Mouse (Mus musculus) kidney, embryonic 15.5 days (tissue): ENCODE measurements around the gene Osbpl11. TPM values are rescaled to one million over a fixed set of nuclear protein-coding genes. Genes with fewer than 3 reads are reported as not detected.
"Not testable (repeated sequence)": the region's sequence is repeated elsewhere in the genome, so short reads cannot be mapped to it uniquely, and the experiment has no call there.

Source experiments
- ATAC-seq: fragments of 200-750 bp; cut with Nextera tagmentation; replicated peaks from 2 replicates; pipeline ENCODE4 v1.8.0; 2017; ENCODE audit warnings: moderate TSS enrichment; ENCODE audit not compliant: low FRiP score
- H3K27ac ChIP-seq: fragments of 300-500 bp; sonication (generic); 2 replicates; pipeline ENCODE4 v1.5.1; 2015; ENCODE audit warnings: mild to moderate bottlenecking, inconsistent platforms
- H3K27me3 ChIP-seq: fragments of 300-500 bp; sonication (generic); 2 replicates; pipeline ENCODE4 v1.6.1; 2015; ENCODE audit warnings: inconsistent platforms
- H3K36me3 ChIP-seq: fragments of 300-500 bp; sonication (generic); 2 replicates; pipeline ENCODE4 v1.6.1; 2015; ENCODE audit warnings: inconsistent platforms
- H3K4me1 ChIP-seq: fragments of 300-500 bp; sonication (generic); 2 replicates; pipeline ENCODE4 v1.6.1; 2015; ENCODE audit warnings: inconsistent platforms
- H3K4me2 ChIP-seq: fragments of 300-500 bp; sonication (generic); 2 replicates; pipeline ENCODE4 v1.6.1; 2015; ENCODE audit warnings: moderate library complexity, mild to moderate bottlenecking, inconsistent platforms
- H3K4me3 ChIP-seq: fragments of 300-500 bp; sonication (generic); replicated peaks from 2 replicates; pipeline ENCODE4 v1.5.1; 2015; ENCODE audit warnings: mild to moderate bottlenecking, inconsistent platforms
- H3K9ac ChIP-seq: fragments of 300-500 bp; sonication (generic); 2 replicates; pipeline ENCODE4 v1.6.1; 2015; ENCODE audit warnings: mild to moderate bottlenecking, inconsistent platforms
- H3K9me3 ChIP-seq: fragments of 300-500 bp; sonication (generic); replicated peaks from 2 replicates; pipeline ENCODE4 v1.6.1; 2016; ENCODE audit warnings: inconsistent platforms
- WGBS: fragments of 180-500 bp; shearing (Covaris S2); methylation state at CpG from one replicate; pipeline ENCODE4 v1.1.7; 2015; ENCODE audit warnings: mixed read lengths; 5-methylcytosine and 5-hydroxymethylcytosine counted together
- polyA plus RNA-seq: library from polyadenylated mRNA; unstranded; fragments of >200 nt; fragmentation: Nextera tagmentation; extraction: Ambion mirVana; gene quantifications from 2 replicates; pipeline ENCODE4 v1.2.1, GENCODE M21; 2015

Gene Osbpl11
- polyA plus RNA-seq, 1 experiment from 2014 or later: 18.9 TPM

GRCm38 (mm10) chr16:33179222-33179621 lies 5.6 kb upstream of the Osbpl11 start:
- not testable (repeated sequence) for H3K4me3 ChIP-seq, H3K36me3 ChIP-seq, H3K4me1 ChIP-seq, ATAC-seq, H3K27ac ChIP-seq, H3K27me3 ChIP-seq, H3K9me3 ChIP-seq, H3K9ac ChIP-seq, H3K4me2 ChIP-seq
- 94% methylated on average over 9 of the region's 10 CpGs for WGBS

DNA sequence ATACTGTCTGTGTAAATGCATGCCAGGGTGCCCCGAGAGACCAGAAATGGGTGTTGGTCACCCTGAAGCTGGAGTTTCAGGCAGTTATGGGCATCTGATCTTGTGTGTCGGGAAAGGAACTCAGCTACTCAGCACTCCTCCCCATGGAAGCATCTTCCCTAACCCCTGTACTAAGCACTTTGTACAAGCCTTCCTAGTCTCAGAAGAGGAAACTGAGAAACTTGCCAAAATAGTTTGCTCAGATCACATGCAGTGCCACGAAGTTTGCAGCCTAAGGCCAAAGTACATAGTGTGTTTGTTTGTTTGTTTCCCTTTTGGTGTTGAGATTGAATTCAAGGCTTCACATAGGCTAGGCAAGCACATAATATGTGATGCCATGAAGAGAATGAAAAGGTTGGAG lies 5.0 kb upstream of the Osbpl11 start:
- Histone ChIP-seq H3K27ac (no peak overlapping the region), H3K9ac (no peak overlapping the region), H3K9me3 (no peaks in the 10 kb centered on the region), H3K4me1 (no peaks in the 10 kb centered on the region), H3K36me3 (no peaks in the 10 kb centered on the region), H3K27me3 (no peaks in the 10 kb centered on the region), H3K4me2 (no peak overlapping the region), H3K4me3 (no peak overlapping the region)
- ATAC-seq: no peak
- WGBS: 84% methylated on average over 3 of the region's 3 CpGs

- Histone ChIP-seq H3K36me3 (no peaks in the 10 kb centered on the region), H3K27me3 (no peaks in the 10 kb centered on the region), H3K4me1 (peaks cover 2% of the 10 kb centered on the region), H3K9ac (no peak overlapping the region), H3K27ac (no peak overlapping the region), H3K9me3 (no peaks in the 10 kb centered on the region), H3K4me2 (no peak overlapping the region), H3K4me3 (no peak overlapping the region)
- WGBS: 86% methylated on average over 3 of the region's 3 CpGs
- no peak for ATAC-seq
Observed at GRCm38 (mm10) chr16:33180793-33181192, 4.1 kb upstream of the Osbpl11 start.

GRCm38 (mm10) chr16:33185261-33186046 lies 583 bp downstream of the Osbpl11 start:
- peak; percentile 79 for ATAC-seq
- H3K27ac ChIP-seq: peak overlapping the region; percentile 95
- under 1% methylated on average over 47 of the region's 59 CpGs for WGBS
- peak overlapping the region; percentile 91 for H3K9ac ChIP-seq
- no peaks in the 10 kb centered on the region for H3K9me3 ChIP-seq
- no peaks in the 10 kb centered on the region for H3K36me3 ChIP-seq
- peak overlapping the region; percentile 92 for H3K4me3 ChIP-seq
- peaks cover 19% of the 10 kb centered on the region for H3K4me1 ChIP-seq
- no peaks in the 10 kb centered on the region for H3K27me3 ChIP-seq
- peak overlapping the region; percentile 84 for H3K4me2 ChIP-seq

DNA sequence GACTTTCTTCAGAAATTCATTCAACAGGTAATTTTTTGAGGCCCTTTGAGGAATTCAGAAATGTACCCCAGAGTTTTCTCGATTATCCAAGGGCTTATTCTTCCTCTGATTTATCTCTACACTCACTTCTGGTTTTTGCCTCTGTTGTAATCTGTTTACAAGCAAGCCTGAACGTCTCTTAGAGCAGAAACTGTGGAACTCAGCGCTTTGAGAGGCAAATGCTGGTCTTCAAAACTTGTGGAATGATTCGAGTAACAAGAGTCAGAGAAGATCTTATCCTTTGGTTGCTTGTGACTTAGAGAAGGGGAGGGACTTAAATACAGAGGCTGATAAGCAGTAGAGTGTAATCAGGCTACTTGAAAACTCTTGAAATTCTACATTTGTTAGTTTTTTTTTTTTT lies 1.3 kb downstream of the Osbpl11 start:
- no peaks in the 10 kb centered on the region for H3K9me3 ChIP-seq
- H3K27me3 ChIP-seq: no peaks in the 10 kb centered on the region
- H3K27ac ChIP-seq: peak overlapping the region; percentile 95; the same call in 1 of the 2 replicates
- H3K9ac ChIP-seq: peak overlapping the region; percentile 91
- ATAC-seq: no peak
- peak overlapping the region; percentile 92 for H3K4me3 ChIP-seq
- WGBS: 17% methylated on average over 4 of the region's 4 CpGs
- H3K4me1 ChIP-seq: peaks cover 19% of the 10 kb centered on the region
- H3K36me3 ChIP-seq: no peaks in the 10 kb centered on the region
- peak overlapping the region; percentile 84 for H3K4me2 ChIP-seq

DNA sequence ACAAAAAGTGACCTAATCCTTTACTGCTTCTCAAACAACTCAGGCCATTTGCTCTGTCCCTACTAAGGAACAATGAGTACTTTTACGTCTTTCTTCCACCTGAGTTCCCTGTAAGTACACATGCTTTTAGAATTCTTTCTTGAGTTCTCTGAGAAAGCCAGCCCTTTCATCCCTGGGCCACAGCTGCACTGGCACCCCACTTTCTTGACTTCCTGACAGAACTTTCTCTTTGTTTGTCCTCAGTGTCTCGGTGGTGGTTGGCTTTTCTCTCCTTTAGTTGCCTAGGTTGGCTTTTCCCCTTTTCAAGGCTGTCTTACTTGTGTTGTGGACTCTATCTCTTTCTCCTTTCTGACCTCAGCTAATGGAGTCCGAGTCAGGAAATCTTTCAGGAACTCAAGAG lies 3.2 kb downstream of the Osbpl11 start:
- 53% methylated on average over 3 of the region's 3 CpGs for WGBS
- no peaks in the 10 kb centered on the region for H3K36me3 ChIP-seq
- H3K27ac ChIP-seq: no peak overlapping the region
- no peaks in the 10 kb centered on the region for H3K27me3 ChIP-seq
- no peaks in the 10 kb centered on the region for H3K9me3 ChIP-seq
- no peak for ATAC-seq
- no peak overlapping the region for H3K9ac ChIP-seq
- no peak overlapping the region for H3K4me3 ChIP-seq
- no peak overlapping the region for H3K4me2 ChIP-seq
- peaks cover 22% of the 10 kb centered on the region for H3K4me1 ChIP-seq

DNA sequence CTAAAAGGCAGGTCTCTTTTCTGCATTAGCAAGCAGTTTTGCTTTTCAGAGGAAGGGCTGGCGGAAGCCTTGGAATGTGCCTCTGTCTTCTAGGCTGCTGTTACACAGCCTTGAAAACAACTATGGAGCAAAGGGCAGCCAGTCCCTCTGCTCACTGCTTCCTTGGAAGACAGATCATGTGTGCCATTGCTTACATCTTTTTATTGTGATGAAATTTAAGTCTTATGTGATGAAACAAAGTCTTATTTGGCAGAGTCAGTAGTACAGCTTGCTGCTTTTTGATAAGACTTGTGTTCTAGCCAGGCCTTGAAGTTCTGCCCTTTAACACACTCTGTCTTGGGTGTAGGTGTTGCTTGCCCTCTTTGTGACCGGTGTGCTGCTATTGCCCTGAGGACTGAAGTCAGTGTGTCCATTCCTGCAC lies 6.8 kb downstream of the Osbpl11 start:
- no peak for ATAC-seq
- H3K4me3 ChIP-seq: no peak overlapping the region
- H3K4me2 ChIP-seq: no peak overlapping the region
- WGBS: 72% methylated on average over 2 of the region's 2 CpGs
- no peak overlapping the region for H3K9ac ChIP-seq
- no peaks in the 10 kb centered on the region for H3K27me3 ChIP-seq
- H3K4me1 ChIP-seq: peaks cover 13% of the 10 kb centered on the region
- H3K9me3 ChIP-seq: no peaks in the 10 kb centered on the region
- peak overlapping the region; percentile 45; the same call in 1 of the 2 replicates for H3K27ac ChIP-seq
- peaks cover 8% of the 10 kb centered on the region; the same call in 1 of the 2 replicates for H3K36me3 ChIP-seq

DNA sequence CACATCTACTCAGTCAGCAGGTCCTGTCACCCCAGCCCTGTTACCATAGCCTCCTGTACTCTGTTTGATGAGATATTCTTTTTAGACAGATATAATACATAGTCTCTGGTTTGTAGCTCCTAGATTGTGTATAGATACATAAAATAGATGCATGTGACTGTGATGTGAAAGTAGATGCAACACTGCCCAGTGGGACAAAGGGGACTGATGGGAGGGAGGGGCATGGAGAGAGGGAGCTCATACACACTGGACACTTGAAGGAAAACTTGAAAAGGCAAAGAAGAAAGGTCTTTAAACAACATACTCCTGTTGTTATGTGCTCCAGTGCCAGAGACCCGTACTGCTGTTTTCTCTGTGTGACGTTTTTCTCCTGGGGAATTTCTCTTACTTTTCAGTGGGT lies 7.4 kb downstream of the Osbpl11 start:
- no peak for ATAC-seq
- Histone ChIP-seq H3K4me2 (no peak overlapping the region), H3K4me1 (peaks cover 8% of the 10 kb centered on the region; the same call in 1 of the 2 replicates), H3K27ac (no peak overlapping the region), H3K9me3 (no peaks in the 10 kb centered on the region), H3K36me3 (peaks cover 10% of the 10 kb centered on the region; the same call in 1 of the 2 replicates), H3K4me3 (no peak overlapping the region), H3K27me3 (no peaks in the 10 kb centered on the region), H3K9ac (no peak overlapping the region)
- WGBS: 87% methylated on average over 2 of the region's 2 CpGs

DNA sequence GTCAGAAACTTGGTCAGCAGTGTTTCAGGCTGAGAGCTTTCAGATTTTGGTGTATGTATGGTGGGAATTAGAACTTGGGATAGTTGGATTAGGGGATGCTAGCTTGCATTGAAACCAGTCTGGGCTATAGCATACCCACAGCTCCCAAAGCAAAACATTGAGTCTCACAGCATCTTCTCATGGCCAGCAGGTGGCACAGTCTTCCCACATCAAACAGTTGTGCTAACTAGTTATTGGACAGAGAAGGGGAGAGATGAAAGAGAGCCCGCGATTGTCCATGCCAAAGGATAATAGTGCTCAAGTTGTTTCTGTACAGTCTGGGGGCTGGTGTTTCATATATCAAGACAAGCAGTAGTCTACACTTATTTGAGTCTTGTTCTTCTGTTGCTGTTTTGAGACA lies 8.8 kb downstream of the Osbpl11 start:
- H3K36me3 ChIP-seq: peaks cover 14% of the 10 kb centered on the region
- no peaks in the 10 kb centered on the region for H3K27me3 ChIP-seq
- WGBS: 42% methylated on average over 2 of the region's 2 CpGs
- H3K4me1 ChIP-seq: peaks cover 2% of the 10 kb centered on the region; the same call in 1 of the 2 replicates
- ATAC-seq: no peak
- no peaks in the 10 kb centered on the region for H3K9me3 ChIP-seq
- H3K4me3 ChIP-seq: no peak overlapping the region
- H3K9ac ChIP-seq: no peak overlapping the region
- no peak overlapping the region for H3K27ac ChIP-seq
- H3K4me2 ChIP-seq: no peak overlapping the region

DNA sequence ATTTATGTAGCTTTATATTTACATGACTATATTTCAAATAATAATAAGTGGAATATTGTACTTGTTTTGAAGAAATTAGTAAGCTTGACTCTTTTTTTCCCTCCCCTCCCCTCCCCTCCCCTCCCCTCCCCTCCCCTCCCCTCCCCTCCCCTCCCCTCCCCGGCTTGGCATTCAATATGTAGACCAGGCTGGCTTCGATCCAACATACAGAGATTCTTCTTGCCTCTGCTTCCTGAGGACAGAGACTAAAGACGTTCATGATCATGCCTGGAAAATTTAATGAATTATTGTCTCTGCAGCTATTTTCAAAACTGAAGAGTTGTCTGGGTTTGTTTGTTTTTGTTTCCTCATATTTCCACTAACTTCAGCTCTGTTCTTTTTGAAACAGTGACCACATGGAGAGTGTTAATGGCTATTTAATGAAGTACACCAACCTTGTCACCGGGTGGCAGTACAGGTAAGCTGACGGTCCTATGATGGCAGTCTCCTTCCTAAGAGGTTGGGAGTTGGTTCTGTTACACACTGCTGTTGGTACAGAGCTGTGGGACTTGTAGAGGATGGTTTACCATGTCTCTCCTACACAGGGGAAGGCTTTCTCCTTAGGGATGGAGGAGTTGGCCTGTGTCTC lies 10.9 kb downstream of the Osbpl11 start:
- H3K9me3 ChIP-seq: no peaks in the 10 kb centered on the region
- no peak overlapping the region for H3K4me3 ChIP-seq
- no peak for ATAC-seq
- no peak overlapping the region for H3K9ac ChIP-seq
- peaks cover 32% of the 10 kb centered on the region for H3K36me3 ChIP-seq
- no peak overlapping the region for H3K27ac ChIP-seq
- 57% methylated on average over 4 of the region's 5 CpGs for WGBS
- H3K27me3 ChIP-seq: no peaks in the 10 kb centered on the region
- H3K4me1 ChIP-seq: 0 out of 2 replicates have a peak, but pooled peaks cover 2% of the 10 kb centered on the region
- H3K4me2 ChIP-seq: no peak overlapping the region

DNA sequence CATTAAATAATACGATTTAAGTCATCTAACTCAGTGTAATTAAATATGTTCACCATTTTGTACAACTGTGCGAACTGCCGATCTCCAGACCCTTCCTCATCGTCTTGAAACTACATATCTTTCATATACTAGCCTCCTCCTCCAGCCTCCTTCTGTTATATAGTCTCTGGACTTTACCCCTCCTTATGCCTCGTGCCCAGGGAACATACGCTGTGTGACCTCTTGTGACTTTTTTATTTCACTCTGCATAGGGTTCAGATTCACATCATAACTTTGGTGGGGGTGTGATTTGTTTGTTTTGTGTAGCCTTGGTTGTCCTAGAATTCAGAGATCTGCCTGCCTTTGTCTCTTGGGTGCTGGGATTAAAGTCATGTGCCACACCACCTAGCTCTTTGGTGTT lies 11.7 kb downstream of the Osbpl11 start:
- H3K4me1 ChIP-seq: 0 out of 2 replicates have a peak, but pooled peaks cover under 1% of the 10 kb centered on the region
- no peak overlapping the region for H3K27ac ChIP-seq
- no peak overlapping the region for H3K4me3 ChIP-seq
- no peaks in the 10 kb centered on the region for H3K27me3 ChIP-seq
- ATAC-seq: no peak
- peaks cover 35% of the 10 kb centered on the region for H3K36me3 ChIP-seq
- no peak overlapping the region for H3K4me2 ChIP-seq
- no peak overlapping the region for H3K9ac ChIP-seq
- no peaks in the 10 kb centered on the region for H3K9me3 ChIP-seq
- WGBS: 85% methylated on average over 6 of the region's 6 CpGs

- H3K9ac ChIP-seq: no peak overlapping the region
- no peak for ATAC-seq
- H3K4me2 ChIP-seq: no peak overlapping the region
- H3K4me1 ChIP-seq: peaks cover 6% of the 10 kb centered on the region; the same call in 1 of the 2 replicates
- WGBS: 86% methylated on average over 8 of the region's 8 CpGs
- no peak overlapping the region for H3K4me3 ChIP-seq
- H3K36me3 ChIP-seq: peaks cover 47% of the 10 kb centered on the region
- H3K27me3 ChIP-seq: no peaks in the 10 kb centered on the region
- H3K27ac ChIP-seq: no peak overlapping the region
- H3K9me3 ChIP-seq: no peaks in the 10 kb centered on the region
Observed at GRCm38 (mm10) chr16:33200589-33200988, 15.7 kb downstream of the Osbpl11 start.
